Mouse (Mus musculus) G1E (cell line): Measurements from ENCODE around the gene Slc7a6. TPM values are rescaled to one million over a fixed set of nuclear protein-coding genes. Genes with fewer than 3 reads are reported as not detected.

ENCODE experiments used
- ATAC-seq: 2 replicates; pipeline ENCODE4 v1.8.0; 2016; ENCODE audit warnings: mild to moderate bottlenecking; ENCODE audit not compliant: insufficient number of reproducible peaks, poor library complexity, low FRiP score, severe bottlenecking; ENCODE audit errors: extremely low read depth
- DNase-seq: peaks from one replicate; pipeline ENCODE4 v3.0.0; 2012; ENCODE audit warnings: low spot score
- H3K27me3 ChIP-seq: 2 replicates; pipeline ENCODE4 v1.6.1; 2012; ENCODE audit warnings: mild to moderate bottlenecking, low read length, inconsistent platforms; ENCODE audit not compliant: insufficient read depth
- H3K36me3 ChIP-seq: replicated peaks from 2 replicates; pipeline ENCODE3; 2012; ENCODE audit warnings: mild to moderate bottlenecking, inconsistent platforms
- H3K4me1 ChIP-seq: 2 replicates; pipeline ENCODE4 v1.6.1; 2012; ENCODE audit warnings: low read depth, low read length, inconsistent platforms, mixed read lengths; ENCODE audit not compliant: insufficient read depth
- H3K4me3 ChIP-seq: 2 replicates; pipeline ENCODE4 v1.5.1; 2012; ENCODE audit warnings: low read depth, mild to moderate bottlenecking, inconsistent platforms, low read length, moderate library complexity, mixed read lengths
- H3K9me3 ChIP-seq: replicated peaks from 2 replicates; pipeline ENCODE4 v1.6.1; 2012; ENCODE audit warnings: inconsistent platforms
- CTCF ChIP-seq: IDR thresholded peaks from 2 replicates; pipeline ENCODE4 v1.5.1; 2012; ENCODE audit warnings: low read depth, low read length, inconsistent platforms, mixed read lengths
- GATA1 ChIP-seq: IDR thresholded peaks from 2 replicates; pipeline ENCODE4 v1.6.1; 2012; ENCODE audit warnings: borderline replicate concordance, low read length, inconsistent platforms, mixed read lengths
- GATA2 ChIP-seq: IDR thresholded peaks from 2 replicates; pipeline ENCODE4 v1.6.1; 2012; ENCODE audit warnings: low read depth, low read length, inconsistent platforms, borderline replicate concordance
- POLR2AphosphoS5 ChIP-seq: IDR thresholded peaks from 2 replicates; pipeline ENCODE4 v1.6.1; 2012; ENCODE audit warnings: low read depth, low read length, inconsistent platforms; ENCODE audit not compliant: insufficient replicate concordance
- TAL1 ChIP-seq: conservative IDR thresholded peaks from 2 replicates; pipeline ENCODE4 v1.6.1; 2012; ENCODE audit warnings: low read depth, low read length, inconsistent platforms, mixed read lengths
- polyA plus RNA-seq: library from polyadenylated mRNA; stranded (reverse); fragments of >175 nt; gene quantifications from 2 replicates; pipeline ENCODE4 v1.2.3, GENCODE M21; 2012
- total RNA-seq, 2 experiments: library from RNA; stranded (forward) in 1 of 2; stranded (reverse) in 1 of 2; fragments of 200-1000 nt in 1 of 2; fragments of >200 nt in 1 of 2; fragmentation: Nextera tagmentation in 1 of 2; gene quantifications; 2 replicates each; pipeline ENCODE4 v1.2.3; 2014 to 2017

Gene Slc7a6
- total and polyA plus RNA-seq, 3 experiments = 1.3 to 7.1 (median 4.1) TPM

GRCm38 (mm10) chr8:106129997-106130396 is 38.7 kb upstream of the Slc7a6 start:
- H3K4me1 ChIP-seq = peaks cover 9% of the 10 kb centered on the region
- ATAC-seq = no peak
- no peak overlapping the region for H3K4me3 ChIP-seq
- DNase-seq = no peak
- peaks cover 13% of the 10 kb centered on the region for H3K27me3 ChIP-seq
- no peaks in the 10 kb centered on the region for H3K9me3 ChIP-seq
- TF ChIP-seq GATA2 (no peak), POLR2AphosphoS5 (no peak), CTCF (no peak), TAL1 (no peak), GATA1 (no peak)
- peaks cover 86% of the 10 kb centered on the region for H3K36me3 ChIP-seq

GRCm38 (mm10) chr8:106130505-106130904 is 38.2 kb upstream of the Slc7a6 start:
- Histone ChIP-seq H3K4me3 (no peak overlapping the region), H3K27me3 (peaks cover 18% of the 10 kb centered on the region), H3K4me1 (peaks cover 10% of the 10 kb centered on the region), H3K9me3 (no peaks in the 10 kb centered on the region), H3K36me3 (peaks cover 84% of the 10 kb centered on the region)
- no peak for TF ChIP-seq TAL1
- TF ChIP-seq GATA2 = no peak
- no peak for TF ChIP-seq GATA1
- no peak for TF ChIP-seq CTCF
- no peak for TF ChIP-seq POLR2AphosphoS5
- no peak for ATAC-seq
- DNase-seq = no peak

GRCm38 (mm10) chr8:106131021-106131420 is 37.6 kb upstream of the Slc7a6 start:
- ATAC-seq (no peak), DNase-seq (no peak)
- TF ChIP-seq TAL1 (no peak), GATA1 (no peak), GATA2 (no peak), POLR2AphosphoS5 (no peak), CTCF (no peak)
- H3K27me3 ChIP-seq = peaks cover 23% of the 10 kb centered on the region
- no peaks in the 10 kb centered on the region for H3K9me3 ChIP-seq
- H3K4me1 ChIP-seq = peaks cover 15% of the 10 kb centered on the region
- peaks cover 83% of the 10 kb centered on the region for H3K36me3 ChIP-seq
- H3K4me3 ChIP-seq = no peak overlapping the region

GRCm38 (mm10) chr8:106131488-106132222 is 37.0 kb upstream of the Slc7a6 start:
- DNase-seq (no peak), ATAC-seq (no peak)
- H3K27me3 ChIP-seq = peaks cover 30% of the 10 kb centered on the region
- H3K4me3 ChIP-seq = no peak overlapping the region
- peaks cover 77% of the 10 kb centered on the region for H3K36me3 ChIP-seq
- H3K9me3 ChIP-seq = no peaks in the 10 kb centered on the region; the same call in 1 of the 2 replicates
- TF ChIP-seq GATA2 (no peak), POLR2AphosphoS5 (no peak), GATA1 (no peak), TAL1 (no peak), CTCF (no peak)
- H3K4me1 ChIP-seq = peaks cover 21% of the 10 kb centered on the region

- no peak for DNase-seq
- Histone ChIP-seq H3K4me3 (no peak overlapping the region), H3K27me3 (peaks cover 37% of the 10 kb centered on the region), H3K4me1 (peaks cover 24% of the 10 kb centered on the region), H3K9me3 (no peaks in the 10 kb centered on the region; the same call in 1 of the 2 replicates), H3K36me3 (peaks cover 70% of the 10 kb centered on the region)
- ATAC-seq = no peak
- TF ChIP-seq GATA1 (no peak), CTCF (no peak), TAL1 (no peak)
These were observed 36.3 kb upstream of the Slc7a6 start for GRCm38 (mm10) chr8:106132356-106132755.

- peaks cover 48% of the 10 kb centered on the region for H3K27me3 ChIP-seq
- H3K4me3 ChIP-seq = no peak overlapping the region
- H3K9me3 ChIP-seq = no peaks in the 10 kb centered on the region; the same call in 1 of the 2 replicates
- DNase-seq (no peak), ATAC-seq (no peak)
- H3K4me1 ChIP-seq = peaks cover 36% of the 10 kb centered on the region
- TF ChIP-seq CTCF (no peak), POLR2AphosphoS5 (no peak), GATA2 (no peak), TAL1 (no peak), GATA1 (no peak)
- peaks cover 59% of the 10 kb centered on the region for H3K36me3 ChIP-seq
These were observed 35.1 kb upstream of the Slc7a6 start for GRCm38 (mm10) chr8:106133526-106133925.

- no peak for ATAC-seq
- Histone ChIP-seq H3K36me3 (peaks cover 55% of the 10 kb centered on the region), H3K9me3 (no peaks in the 10 kb centered on the region; the same call in 1 of the 2 replicates), H3K4me1 (peaks cover 38% of the 10 kb centered on the region), H3K4me3 (no peak overlapping the region), H3K27me3 (peaks cover 52% of the 10 kb centered on the region)
- no peak for DNase-seq
- TF ChIP-seq GATA2 (no peak), POLR2AphosphoS5 (no peak), CTCF (no peak), GATA1 (no peak), TAL1 (no peak)
These were observed 34.7 kb upstream of the Slc7a6 start for GRCm38 (mm10) chr8:106133946-106134345.
